Mouse (Mus musculus): Measurements from ENCODE around the gene Hsd17b12. TPM values are rescaled to one million over a fixed set of nuclear protein-coding genes. Genes with fewer than 3 reads are reported as not detected.

The Hsd17b12 gene
- polyA plus RNA-seq, 1 experiment, result 8.0 TPM

- Histone ChIP-seq H3K27ac (ENCODE audit: control insufficient read depth, insufficient read depth, low read depth, low read length) (no peak overlapping the region), H3K4me3 (ENCODE audit: control insufficient read depth, low read depth, low read length) (no peak overlapping the region), H3K36me3 (ENCODE audit: control insufficient read depth, insufficient read depth, low read length) (no peaks in the 10 kb centered on the region), H3K27me3 (ENCODE audit: control insufficient read depth, insufficient read depth, low read length) (no peaks in the 10 kb centered on the region), H3K4me1 (ENCODE audit: control insufficient read depth, insufficient read depth, low read length) (no peaks in the 10 kb centered on the region; the same call in none of the 2 replicates)
- TF ChIP-seq POLR2A (IDR thresholded peaks at IDR 0.05; ENCODE audit: control insufficient read depth, low read depth, low read length) (no peak), CTCF (IDR thresholded peaks at IDR 0.05; ENCODE audit: control insufficient read depth, insufficient read depth, insufficient replicate concordance, low read depth, low read length) (no peak)
These were observed 15.8 kb upstream of the Hsd17b12 start for GRCm38 (mm10) chr2:94173549-94173948.

GRCm38 (mm10) chr2:94163207-94163606, 5.4 kb upstream of the Hsd17b12 start:
- Histone ChIP-seq H3K27ac (ENCODE audit: control insufficient read depth, insufficient read depth, low read depth, low read length) (no peak overlapping the region), H3K36me3 (ENCODE audit: control insufficient read depth, insufficient read depth, low read length) (no peaks in the 10 kb centered on the region), H3K4me3 (ENCODE audit: control insufficient read depth, low read depth, low read length) (no peak overlapping the region), H3K27me3 (ENCODE audit: control insufficient read depth, insufficient read depth, low read length) (no peaks in the 10 kb centered on the region), H3K4me1 (ENCODE audit: control insufficient read depth, insufficient read depth, low read length) (no peaks in the 10 kb centered on the region; the same call in 1 of the 2 replicates)
- TF ChIP-seq POLR2A (IDR thresholded peaks at IDR 0.05; ENCODE audit: control insufficient read depth, low read depth, low read length), result no peak
- TF ChIP-seq CTCF (IDR thresholded peaks at IDR 0.05; ENCODE audit: control insufficient read depth, insufficient read depth, insufficient replicate concordance, low read depth, low read length), result no peak

GRCm38 (mm10) chr2:94162141-94162540, 4.4 kb upstream of the Hsd17b12 start:
- no peaks in the 10 kb centered on the region for H3K27me3 ChIP-seq (ENCODE audit: control insufficient read depth, insufficient read depth, low read length)
- H3K27ac ChIP-seq (ENCODE audit: control insufficient read depth, insufficient read depth, low read depth, low read length), result no peak overlapping the region
- TF ChIP-seq POLR2A (IDR thresholded peaks at IDR 0.05; ENCODE audit: control insufficient read depth, low read depth, low read length), result no peak
- TF ChIP-seq CTCF (IDR thresholded peaks at IDR 0.05; ENCODE audit: control insufficient read depth, insufficient read depth, insufficient replicate concordance, low read depth, low read length), result no peak

GRCm38 (mm10) chr2:94158520-94158884, 738 bp upstream of the Hsd17b12 start:
- Histone ChIP-seq H3K27ac (ENCODE audit: control insufficient read depth, insufficient read depth, low read depth, low read length) (peak overlapping the region; percentile 87), H3K36me3 (ENCODE audit: control insufficient read depth, insufficient read depth, low read length) (no peaks in the 10 kb centered on the region), H3K4me3 (ENCODE audit: control insufficient read depth, low read depth, low read length) (peak overlapping the region; percentile 82; the same call in 1 of the 2 replicates), H3K27me3 (ENCODE audit: control insufficient read depth, insufficient read depth, low read length) (no peaks in the 10 kb centered on the region), H3K4me1 (ENCODE audit: control insufficient read depth, insufficient read depth, low read length) (no peaks in the 10 kb centered on the region; the same call in 1 of the 2 replicates)
- no peak for TF ChIP-seq POLR2A (IDR thresholded peaks at IDR 0.05; ENCODE audit: control insufficient read depth, low read depth, low read length)
- TF ChIP-seq CTCF (IDR thresholded peaks at IDR 0.05; ENCODE audit: control insufficient read depth, insufficient read depth, insufficient replicate concordance, low read depth, low read length), result no peak

More at GRCm38 (mm10) chr2:94162141-94162540, 4.4 kb upstream of the Hsd17b12 start:
- Histone ChIP-seq H3K4me1 (ENCODE audit: control insufficient read depth, insufficient read depth, low read length) (no peaks in the 10 kb centered on the region; the same call in 1 of the 2 replicates), H3K4me3 (ENCODE audit: control insufficient read depth, low read depth, low read length) (no peak overlapping the region), H3K36me3 (ENCODE audit: control insufficient read depth, insufficient read depth, low read length) (no peaks in the 10 kb centered on the region)

GRCm38 (mm10) chr2:94157051-94157450, 713 bp downstream of the Hsd17b12 start:
- H3K27ac ChIP-seq (ENCODE audit: control insufficient read depth, insufficient read depth, low read depth, low read length), result no peak overlapping the region; the same call in 1 of the 2 replicates
- H3K36me3 ChIP-seq (ENCODE audit: control insufficient read depth, insufficient read depth, low read length), result no peaks in the 10 kb centered on the region
- TF ChIP-seq CTCF (IDR thresholded peaks at IDR 0.05; ENCODE audit: control insufficient read depth, insufficient read depth, insufficient replicate concordance, low read depth, low read length) (no peak), POLR2A (IDR thresholded peaks at IDR 0.05; ENCODE audit: control insufficient read depth, low read depth, low read length) (no peak)
- no peaks in the 10 kb centered on the region for H3K27me3 ChIP-seq (ENCODE audit: control insufficient read depth, insufficient read depth, low read length)
- H3K4me3 ChIP-seq (ENCODE audit: control insufficient read depth, low read depth, low read length), result peak overlapping the region; percentile 93
- no peaks in the 10 kb centered on the region; the same call in 1 of the 2 replicates for H3K4me1 ChIP-seq (ENCODE audit: control insufficient read depth, insufficient read depth, low read length)

- Histone ChIP-seq H3K27ac (ENCODE audit: control insufficient read depth, insufficient read depth, low read depth, low read length) (no peak overlapping the region), H3K4me3 (ENCODE audit: control insufficient read depth, low read depth, low read length) (no peak overlapping the region), H3K4me1 (ENCODE audit: control insufficient read depth, insufficient read depth, low read length) (no peaks in the 10 kb centered on the region), H3K36me3 (ENCODE audit: control insufficient read depth, insufficient read depth, low read length) (no peaks in the 10 kb centered on the region), H3K27me3 (ENCODE audit: control insufficient read depth, insufficient read depth, low read length) (no peaks in the 10 kb centered on the region)
- no peak for TF ChIP-seq POLR2A (IDR thresholded peaks at IDR 0.05; ENCODE audit: control insufficient read depth, low read depth, low read length)
- no peak for TF ChIP-seq CTCF (IDR thresholded peaks at IDR 0.05; ENCODE audit: control insufficient read depth, insufficient read depth, insufficient replicate concordance, low read depth, low read length)
These were observed 12.6 kb downstream of the Hsd17b12 start for GRCm38 (mm10) chr2:94145146-94145542.

- H3K27me3 ChIP-seq (ENCODE audit: control insufficient read depth, insufficient read depth, low read length), result no peaks in the 10 kb centered on the region
- H3K36me3 ChIP-seq (ENCODE audit: control insufficient read depth, insufficient read depth, low read length), result no peaks in the 10 kb centered on the region
- H3K27ac ChIP-seq (ENCODE audit: control insufficient read depth, insufficient read depth, low read depth, low read length), result no peak overlapping the region
- H3K4me1 ChIP-seq (ENCODE audit: control insufficient read depth, insufficient read depth, low read length), result no peaks in the 10 kb centered on the region
- H3K4me3 ChIP-seq (ENCODE audit: control insufficient read depth, low read depth, low read length), result no peak overlapping the region
- TF ChIP-seq POLR2A (IDR thresholded peaks at IDR 0.05; ENCODE audit: control insufficient read depth, low read depth, low read length), result no peak
- no peak for TF ChIP-seq CTCF (IDR thresholded peaks at IDR 0.05; ENCODE audit: control insufficient read depth, insufficient read depth, insufficient replicate concordance, low read depth, low read length)
These were observed 13.1 kb downstream of the Hsd17b12 start for GRCm38 (mm10) chr2:94144520-94145145.

All from testis, adult 2 months (tissue).